Mouse (Mus musculus) forebrain, embryonic 10.5 days (tissue): ENCODE data around the gene Fads1. TPM values are rescaled to one million over a fixed set of nuclear protein-coding genes. Genes with fewer than 3 reads are reported as not detected.
A peak's percentile ranks its signal among the peaks of the same experiment; 100 is the strongest.

Experiments used
- DNase-seq: peaks from one replicate; pipeline ENCODE4 v3.0.0-alpha.2; 2017; ENCODE audit warnings: low spot score; ENCODE audit errors: extremely low spot score
- H3K27ac ChIP-seq: fragments of 300-500 bp; sonication (generic); 2 replicates; pipeline ENCODE4 v1.5.1; 2016; ENCODE audit warnings: mild to moderate bottlenecking
- H3K27me3 ChIP-seq: fragments of 300-500 bp; sonication (generic); 2 replicates; pipeline ENCODE4 v1.6.1; 2016; ENCODE audit warnings: mild to moderate bottlenecking; ENCODE audit not compliant: poor library complexity, severe bottlenecking
- H3K36me3 ChIP-seq: fragments of 300-500 bp; sonication (generic); replicated peaks from 2 replicates; pipeline ENCODE4 v1.6.1; 2016; ENCODE audit warnings: mild to moderate bottlenecking, moderate library complexity
- H3K4me1 ChIP-seq: fragments of 300-500 bp; sonication (generic); 2 replicates; pipeline ENCODE4 v1.6.1; 2016
- H3K4me3 ChIP-seq: fragments of 300-500 bp; sonication (generic); 2 replicates; pipeline ENCODE4 v1.5.1; 2016; ENCODE audit warnings: mild to moderate bottlenecking, moderate library complexity
- H3K9me3 ChIP-seq: fragments of 300-500 bp; sonication (generic); 2 replicates; pipeline ENCODE4 v1.6.1; 2016; ENCODE audit warnings: mild to moderate bottlenecking, moderate library complexity
- WGBS: fragments of 180-500 bp; shearing (Covaris S2); methylation state at CpG from one replicate; pipeline ENCODE4 v1.1.7; 2016; 5-methylcytosine and 5-hydroxymethylcytosine counted together
- polyA plus RNA-seq: library from polyadenylated mRNA; unstranded; fragments of >200 nt; fragmentation: Nextera tagmentation; extraction: Ambion mirVana; gene quantifications from 2 replicates; pipeline ENCODE4 v1.2.1, GENCODE M21; 2016

Gene Fads1
- polyA plus RNA-seq, 1 experiment from 2014 or later, result 180 TPM

DNA sequence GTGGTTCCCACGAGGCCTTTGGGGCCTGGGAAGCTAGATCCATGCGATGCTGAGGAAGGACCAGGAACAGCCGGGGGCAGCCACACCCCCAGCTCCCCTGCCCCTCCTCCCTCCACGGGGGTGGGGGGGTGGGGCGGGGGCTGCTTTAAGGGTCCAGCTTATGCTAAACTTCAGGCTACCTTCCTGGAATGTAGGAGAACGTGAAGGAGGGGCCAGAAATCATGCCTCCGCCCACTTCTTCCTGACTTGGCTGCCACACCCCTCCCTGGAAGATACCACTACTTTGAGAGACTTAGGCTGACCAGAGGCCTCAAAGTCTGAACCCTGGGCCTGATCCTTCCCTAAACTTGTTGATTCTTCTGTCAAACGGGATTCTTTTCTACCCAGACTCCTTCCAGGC, 40.0 kb downstream of the Fads1 start:
- Histone ChIP-seq H3K9me3 (no peaks in the 10 kb centered on the region), H3K4me1 (peaks cover 35% of the 10 kb centered on the region), H3K4me3 (no peak overlapping the region), H3K36me3 (no peaks in the 10 kb centered on the region), H3K27ac (no peak overlapping the region), H3K27me3 (no peaks in the 10 kb centered on the region)
- DNase-seq, result no peak
- WGBS, result 47% methylated on average over 8 of the region's 8 CpGs

DNA sequence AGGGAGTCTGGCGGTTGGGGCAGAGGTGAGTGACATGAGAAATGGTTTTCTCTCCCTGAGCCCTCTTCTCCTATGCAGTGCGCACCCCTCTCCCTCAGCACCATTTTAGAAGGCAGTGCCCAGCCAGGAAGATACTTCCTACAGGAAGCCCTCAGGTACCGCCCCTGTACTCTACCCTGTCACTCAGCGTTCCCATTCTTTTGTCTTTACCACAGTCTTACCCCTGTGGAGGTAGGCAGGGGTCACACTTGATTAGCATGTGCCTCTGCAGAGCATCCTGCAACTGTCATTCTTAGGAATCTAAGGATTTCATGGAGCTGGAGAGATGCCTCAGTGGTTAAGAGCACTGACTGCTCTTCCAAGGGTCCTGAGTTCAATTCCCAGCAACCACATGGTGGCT, 40.9 kb downstream of the Fads1 start:
- DNase-seq, result no peak
- Histone ChIP-seq H3K4me3 (no peak overlapping the region), H3K9me3 (no peaks in the 10 kb centered on the region), H3K4me1 (peaks cover 38% of the 10 kb centered on the region), H3K36me3 (no peaks in the 10 kb centered on the region), H3K27ac (no peak overlapping the region), H3K27me3 (peaks cover under 1% of the 10 kb centered on the region; the same call in 1 of the 2 replicates)
- WGBS, result 80% methylated on average over 4 of the region's 4 CpGs

DNA sequence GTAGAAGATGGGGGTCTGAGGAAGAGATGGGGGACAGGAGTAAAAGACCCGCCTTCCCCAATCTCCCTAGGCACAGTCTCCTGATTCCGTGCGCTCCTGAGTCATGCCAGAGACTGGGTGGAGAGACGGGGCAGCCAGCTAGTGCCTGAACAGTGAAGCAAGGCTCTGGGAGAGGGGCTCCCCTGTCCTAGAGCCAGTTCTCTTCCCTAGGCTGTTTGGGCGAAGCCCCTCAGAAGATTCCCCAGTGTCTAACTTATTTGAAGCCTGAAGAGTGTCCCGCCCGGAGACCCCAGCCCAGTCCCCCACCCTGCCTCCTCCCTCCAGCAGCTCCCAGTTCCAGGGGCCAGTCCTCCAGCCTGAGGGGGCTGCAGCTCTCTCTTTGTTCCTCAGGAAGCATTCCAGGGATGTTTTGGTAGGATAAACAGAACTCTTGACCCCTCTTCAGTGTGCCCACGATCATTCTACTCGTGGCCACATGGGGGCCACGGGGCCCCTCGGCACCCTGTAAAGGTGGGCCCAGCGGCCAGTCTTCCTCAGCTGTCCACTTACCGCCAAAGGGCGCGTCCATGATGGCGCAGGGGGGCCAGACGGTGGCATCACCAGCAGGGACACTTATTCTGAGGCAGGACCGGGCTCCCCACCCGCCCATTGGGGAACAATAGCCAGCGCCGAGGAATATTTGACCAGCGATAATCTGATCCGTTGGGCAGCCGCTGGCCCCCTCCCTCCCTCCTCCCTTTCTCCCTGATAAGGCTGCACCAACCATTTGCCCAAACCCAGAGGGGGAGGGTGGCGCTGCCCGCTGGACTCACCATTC, 42.2 kb downstream of the Fads1 start:
- peak; percentile 47 for DNase-seq
- H3K27ac ChIP-seq, result peak overlapping the region; percentile 85
- H3K9me3 ChIP-seq, result no peaks in the 10 kb centered on the region
- peak overlapping the region; percentile 36 for H3K4me3 ChIP-seq
- WGBS, result 29% methylated on average over 26 of the region's 26 CpGs
- no peaks in the 10 kb centered on the region for H3K36me3 ChIP-seq
- H3K4me1 ChIP-seq, result peaks cover 43% of the 10 kb centered on the region
- peaks cover 11% of the 10 kb centered on the region; the same call in 1 of the 2 replicates for H3K27me3 ChIP-seq

DNA sequence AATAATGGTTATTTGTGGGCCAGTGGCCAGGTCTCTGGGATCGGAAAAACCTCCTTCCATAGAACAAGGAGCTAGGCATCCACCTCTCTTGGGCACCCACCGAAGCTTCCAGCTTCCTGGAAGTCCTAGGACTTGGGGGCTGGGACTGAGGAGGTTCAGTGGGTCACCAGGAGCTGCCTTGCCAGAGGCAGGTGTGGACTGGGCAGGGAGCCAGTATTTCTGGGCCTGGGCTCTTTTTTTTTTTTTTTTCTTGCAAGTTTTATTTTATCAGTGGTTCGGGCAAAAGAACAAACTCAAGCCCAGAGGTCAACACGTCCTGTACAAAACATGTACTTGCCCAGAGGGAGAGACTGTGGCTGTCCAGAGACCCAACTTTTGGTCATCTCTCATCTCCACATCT, 43.1 kb downstream of the Fads1 start:
- Histone ChIP-seq H3K27me3 (peaks cover 21% of the 10 kb centered on the region), H3K27ac (peak overlapping the region; percentile 85), H3K4me1 (peaks cover 52% of the 10 kb centered on the region), H3K36me3 (no peaks in the 10 kb centered on the region), H3K9me3 (no peaks in the 10 kb centered on the region), H3K4me3 (no peak overlapping the region)
- DNase-seq, result no peak
- WGBS, result 88% methylated on average over 4 of the region's 4 CpGs

DNA sequence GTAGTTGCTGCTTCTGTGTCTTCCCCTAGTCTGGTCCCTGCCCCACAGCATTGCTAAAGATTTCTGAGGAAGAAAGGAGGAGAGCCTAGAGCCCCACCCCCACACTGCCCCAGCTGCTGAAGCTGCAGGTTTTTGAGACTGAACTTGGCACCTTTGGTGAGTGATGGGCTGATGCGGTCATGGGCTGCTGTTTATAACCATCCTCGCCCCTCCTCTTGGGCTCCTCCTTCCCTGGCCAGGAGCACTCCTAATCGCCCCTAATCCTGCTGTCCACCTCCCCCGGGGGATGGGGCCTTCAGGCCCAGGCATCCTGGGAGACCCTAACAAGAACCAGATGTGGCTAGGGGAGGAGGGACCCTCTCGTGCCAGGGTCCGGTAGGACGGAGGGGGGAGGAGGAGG, 48.3 kb downstream of the Fads1 start:
- Histone ChIP-seq H3K4me3 (no peak overlapping the region), H3K4me1 (peaks cover 44% of the 10 kb centered on the region), H3K9me3 (no peaks in the 10 kb centered on the region), H3K27me3 (peaks cover 45% of the 10 kb centered on the region), H3K36me3 (no peaks in the 10 kb centered on the region), H3K27ac (peak overlapping the region; percentile 68)
- DNase-seq, result no peak
- WGBS, result 9% methylated on average over 7 of the region's 7 CpGs

DNA sequence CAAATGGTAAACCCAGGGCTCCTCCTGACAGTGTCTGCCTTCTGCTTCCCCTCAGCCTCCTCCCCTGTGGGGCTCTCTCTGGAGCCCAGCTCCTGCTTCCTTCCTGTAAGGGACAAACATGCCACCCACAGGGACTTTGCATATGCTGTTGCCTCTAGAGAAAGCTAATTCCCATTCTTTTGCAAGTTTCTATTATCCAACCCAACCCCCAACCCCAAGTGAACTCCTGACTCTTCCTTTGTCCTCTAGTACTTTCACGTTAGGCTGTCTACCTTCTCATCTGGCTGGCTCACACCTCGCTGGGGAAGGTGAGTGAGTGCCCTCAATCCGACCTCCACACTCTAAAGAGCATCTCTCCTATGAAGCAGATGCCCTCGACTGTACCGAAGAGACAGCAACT, 49.2 kb downstream of the Fads1 start:
- Histone ChIP-seq H3K4me1 (peaks cover 44% of the 10 kb centered on the region), H3K27me3 (peaks cover 45% of the 10 kb centered on the region), H3K27ac (no peak overlapping the region; the same call in 1 of the 2 replicates), H3K36me3 (no peaks in the 10 kb centered on the region), H3K9me3 (no peaks in the 10 kb centered on the region), H3K4me3 (no peak overlapping the region)
- WGBS, result 10% methylated on average over 5 of the region's 5 CpGs
- no peak for DNase-seq

DNA sequence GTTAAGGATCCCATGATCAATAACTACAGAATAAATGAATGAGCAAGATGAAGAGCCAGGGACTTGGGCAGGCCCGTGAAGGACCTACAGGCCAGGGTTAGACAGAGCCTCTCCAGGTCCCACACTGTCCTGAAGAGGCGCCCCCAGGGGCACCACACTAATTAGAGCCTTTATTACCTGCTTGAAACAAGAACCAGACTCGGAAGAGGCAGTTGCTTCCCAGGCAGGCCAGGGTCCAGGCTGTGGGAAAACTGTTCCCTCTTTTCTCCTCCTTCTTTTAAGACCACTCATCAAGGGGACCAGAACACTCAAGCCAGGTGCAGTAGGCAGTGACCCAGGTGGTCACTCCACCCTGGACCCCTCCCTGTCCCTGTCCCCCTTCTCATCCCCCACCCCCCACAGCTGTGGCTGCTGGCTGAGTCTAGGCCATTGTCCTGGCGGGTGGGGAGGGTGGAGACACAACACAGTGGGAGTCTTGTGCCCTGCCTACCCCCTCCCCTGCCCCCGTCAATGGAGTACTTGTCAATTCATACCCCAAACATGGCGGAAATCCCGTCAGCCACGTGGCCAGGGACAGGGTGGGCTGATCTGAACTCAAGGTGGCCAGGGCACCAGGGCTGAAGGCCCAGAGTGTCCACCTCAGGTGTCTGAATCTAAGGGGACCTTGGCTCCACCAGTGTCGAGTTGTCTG, 49.8 kb downstream of the Fads1 start:
- H3K27me3 ChIP-seq, result peaks cover 46% of the 10 kb centered on the region
- no peak for DNase-seq

DNA sequence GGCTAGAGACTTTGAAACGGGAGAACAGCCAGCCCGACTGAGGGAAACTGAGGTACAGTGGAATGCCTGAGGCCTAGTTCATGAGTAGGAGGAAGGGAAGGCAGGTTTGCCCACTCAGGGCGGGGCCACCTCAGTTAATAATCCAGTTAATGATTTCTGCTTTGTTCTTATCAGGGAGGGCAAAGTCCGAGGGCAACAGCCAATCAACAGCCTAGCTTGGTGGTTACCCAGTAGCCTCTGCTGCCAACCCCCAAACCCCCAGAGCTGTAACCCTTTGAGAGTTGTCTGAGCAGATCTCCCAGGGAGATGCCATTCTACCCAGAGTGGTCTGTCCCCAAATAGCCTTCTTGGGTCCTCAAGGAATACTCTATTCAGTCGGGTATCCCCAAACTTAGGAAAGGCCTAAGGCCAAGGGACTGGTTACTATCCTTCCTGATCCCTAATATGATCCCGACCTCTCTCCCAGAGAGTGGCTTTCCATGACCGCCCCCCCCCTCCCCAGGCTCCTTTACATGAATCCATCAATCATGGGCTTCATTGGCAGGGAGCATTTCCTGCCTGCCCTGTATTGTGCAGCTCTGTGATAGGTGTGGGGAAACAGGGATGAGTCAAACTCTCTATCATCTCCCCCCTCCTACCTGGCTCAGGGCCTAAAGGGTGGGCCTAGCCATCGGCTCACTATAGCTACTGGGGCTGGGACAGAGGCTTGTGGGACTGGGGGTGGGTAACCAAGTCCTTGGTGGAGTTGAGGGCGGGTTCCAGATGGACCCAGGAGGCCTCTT, 53.3 kb downstream of the Fads1 start:
- H3K4me1 ChIP-seq, result peaks cover 41% of the 10 kb centered on the region
- no peaks in the 10 kb centered on the region for H3K36me3 ChIP-seq
- DNase-seq, result no peak
- H3K9me3 ChIP-seq, result no peaks in the 10 kb centered on the region
- 86% methylated on average over 9 of the region's 9 CpGs for WGBS
- no peak overlapping the region for H3K27ac ChIP-seq
- peaks cover 53% of the 10 kb centered on the region for H3K27me3 ChIP-seq
- H3K4me3 ChIP-seq, result no peak overlapping the region

More for the DNA sequence above, 49.8 kb downstream of the Fads1 start:
- no peak overlapping the region for H3K4me3 ChIP-seq
- no peaks in the 10 kb centered on the region for H3K9me3 ChIP-seq
- 33% methylated on average over 9 of the region's 9 CpGs for WGBS
- no peaks in the 10 kb centered on the region for H3K36me3 ChIP-seq
- H3K4me1 ChIP-seq, result peaks cover 44% of the 10 kb centered on the region
- H3K27ac ChIP-seq, result peak overlapping the region; percentile 49; the same call in 1 of the 2 replicates

DNA sequence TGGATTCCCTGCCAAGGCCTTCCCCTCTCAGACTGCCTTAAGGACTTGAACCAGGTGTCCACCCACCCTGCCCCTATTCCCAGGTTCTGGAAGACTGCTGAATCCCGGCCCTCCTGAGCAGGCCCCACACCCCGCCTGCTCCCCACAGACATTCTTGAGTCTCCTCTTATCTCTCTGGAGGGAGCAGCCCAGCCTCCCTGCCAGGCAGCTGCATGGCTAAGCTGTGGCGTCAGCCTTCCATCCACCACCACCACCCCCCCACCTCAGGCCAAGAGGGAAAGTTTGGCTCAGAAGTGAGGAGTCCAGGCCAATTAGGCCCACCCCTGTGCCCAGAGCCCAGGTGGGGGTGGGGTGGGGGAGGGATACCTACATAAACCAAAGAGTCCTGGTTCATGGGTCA, 55.8 kb downstream of the Fads1 start:
- Histone ChIP-seq H3K27me3 (peaks cover 30% of the 10 kb centered on the region), H3K9me3 (no peaks in the 10 kb centered on the region), H3K4me3 (no peak overlapping the region), H3K4me1 (peaks cover 29% of the 10 kb centered on the region), H3K36me3 (no peaks in the 10 kb centered on the region), H3K27ac (no peak overlapping the region)
- DNase-seq, result no peak
- WGBS, result 63% methylated on average over 3 of the region's 3 CpGs

DNA sequence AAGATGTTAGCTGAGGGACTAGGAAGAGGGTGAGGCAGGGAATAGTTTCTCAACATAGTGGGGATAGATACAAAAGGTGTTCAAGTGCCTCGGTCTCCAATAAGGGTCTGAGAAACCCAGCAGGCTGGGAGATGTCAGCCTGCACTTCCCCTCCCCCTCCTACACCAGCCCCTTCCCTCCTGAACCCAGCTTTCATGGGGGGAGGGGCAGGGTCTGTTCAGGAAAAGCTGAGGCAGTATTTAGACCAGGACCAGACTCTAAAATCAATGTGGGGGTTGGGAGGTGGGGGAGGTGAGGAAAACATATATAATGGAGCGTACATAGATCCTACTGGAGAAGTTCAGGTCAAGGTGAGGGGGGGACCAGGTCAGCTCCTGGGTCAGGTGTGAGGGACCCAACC, 56.7 kb downstream of the Fads1 start:
- H3K36me3 ChIP-seq, result no peaks in the 10 kb centered on the region
- no peak overlapping the region for H3K27ac ChIP-seq
- peak overlapping the region; percentile 61 for H3K4me3 ChIP-seq
- no peaks in the 10 kb centered on the region for H3K9me3 ChIP-seq
- H3K27me3 ChIP-seq, result peaks cover 30% of the 10 kb centered on the region
- H3K4me1 ChIP-seq, result peaks cover 35% of the 10 kb centered on the region
- 45% methylated on average over 2 of the region's 2 CpGs for WGBS
- DNase-seq, result no peak

DNA sequence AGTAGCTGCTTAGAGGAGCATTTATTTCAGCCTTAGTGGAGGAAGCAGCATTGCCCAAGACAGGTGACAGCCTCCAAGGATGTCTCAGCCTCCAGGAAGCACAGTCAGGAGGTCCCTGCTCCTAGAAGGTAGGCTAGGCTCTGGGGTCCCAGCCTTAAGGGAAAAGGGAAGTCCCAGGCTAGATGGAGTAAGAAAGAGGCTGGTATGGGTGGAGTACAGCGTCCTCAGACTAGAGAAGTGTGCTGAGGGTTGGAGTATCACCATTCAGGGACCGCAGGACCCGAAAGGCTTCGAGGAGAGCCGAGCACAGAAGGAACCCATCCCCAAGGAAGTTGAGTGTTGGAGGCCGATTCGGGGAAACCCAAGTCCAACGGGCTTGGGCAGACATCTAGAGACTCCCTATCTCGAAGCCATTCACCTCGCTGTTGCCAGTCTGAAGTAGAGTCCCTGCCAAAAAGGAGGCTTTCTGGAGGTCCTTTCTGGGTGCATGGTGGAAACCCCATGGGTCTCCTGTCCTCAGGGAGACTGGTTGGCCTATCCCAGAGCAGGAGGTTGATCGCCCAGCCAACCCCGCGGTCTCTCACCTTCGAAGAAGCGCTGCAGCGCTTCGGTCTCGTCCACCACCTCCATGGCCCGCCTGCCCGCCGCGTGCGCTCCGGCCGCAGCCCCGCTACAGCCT, 57.4 kb downstream of the Fads1 start:
- DNase-seq, result no peak
- Histone ChIP-seq H3K27ac (peak overlapping the region; percentile 84), H3K4me1 (peaks cover 35% of the 10 kb centered on the region), H3K27me3 (peaks cover 30% of the 10 kb centered on the region), H3K4me3 (peak overlapping the region; percentile 61), H3K36me3 (no peaks in the 10 kb centered on the region), H3K9me3 (no peaks in the 10 kb centered on the region)
- WGBS, result 5% methylated on average over 26 of the region's 26 CpGs

DNA sequence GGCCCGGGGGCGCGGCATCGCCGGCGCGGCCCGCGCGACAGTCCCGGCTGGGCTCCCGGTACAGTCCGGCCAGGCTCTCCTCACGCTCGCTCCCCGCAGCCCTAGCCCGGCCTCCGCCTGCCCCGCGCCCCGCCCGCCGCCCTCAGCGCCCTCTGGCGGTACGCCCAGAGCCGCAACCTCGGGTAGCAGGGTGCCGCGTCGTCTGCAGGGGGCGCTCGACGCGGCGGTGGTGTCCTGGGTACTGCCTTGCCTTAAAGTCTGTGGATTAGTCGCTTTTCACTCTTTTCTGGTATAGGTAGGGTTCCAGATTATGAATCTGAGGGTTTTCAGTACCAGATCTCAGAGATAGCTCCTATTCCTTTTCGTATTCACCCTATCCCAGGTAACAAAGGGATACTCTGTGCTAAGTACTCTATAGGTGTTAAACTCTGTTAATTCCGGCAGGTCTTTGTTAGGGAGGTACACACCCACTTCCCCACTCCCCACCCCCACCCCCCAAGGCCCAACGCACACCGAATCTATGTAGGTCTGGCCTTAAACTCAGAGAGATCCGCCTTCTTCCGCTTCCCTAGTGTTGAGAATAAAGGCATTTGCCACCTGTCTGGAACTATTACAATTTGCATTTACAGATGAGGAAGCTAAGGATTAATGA, 58.1 kb downstream of the Fads1 start, which contains the start of gene Myrf:
Gene Myrf, minus strand, starts transcription at position 95 of the 652 bp plus-strand sequence.
- 7% methylated on average over 39 of the region's 43 CpGs for WGBS
- H3K4me1 ChIP-seq, result peaks cover 35% of the 10 kb centered on the region
- peak; percentile 81 for DNase-seq
- H3K27ac ChIP-seq, result peak within 1 kb of the TSS; percentile 84
- H3K27me3 ChIP-seq, result peaks cover 30% of the 10 kb centered on the region
- H3K9me3 ChIP-seq, result no peaks in the 10 kb centered on the region
- H3K36me3 ChIP-seq, result no peaks in the 10 kb centered on the region
- peak within 1 kb of the TSS; percentile 61 for H3K4me3 ChIP-seq
